Mouse (Mus musculus) hindbrain, postnatal 0 days (tissue): ENCODE results near the gene Adcy10. TPM values are rescaled to one million over a fixed set of nuclear protein-coding genes. Genes with fewer than 3 reads are reported as not detected.

Experiments used
- ATAC-seq: fragments of 200-750 bp; cut with Nextera tagmentation; 2 replicates; pipeline ENCODE4 v1.8.0; 2017; ENCODE audit warnings: mild to moderate bottlenecking, moderate TSS enrichment, moderate library complexity
- DNase-seq: peaks from one replicate; pipeline ENCODE4 v3.0.0-alpha.2; 2015; ENCODE audit warnings: low spot score
- H3K27ac ChIP-seq: fragments of 300-500 bp; sonication (generic); 2 replicates; pipeline ENCODE4 v1.5.1; 2014; ENCODE audit warnings: mild to moderate bottlenecking
- H3K27me3 ChIP-seq: fragments of 300-500 bp; sonication (generic); 2 replicates; pipeline ENCODE4 v1.6.1; 2014; ENCODE audit warnings: low read length, mixed read lengths; ENCODE audit not compliant: insufficient read depth
- H3K36me3 ChIP-seq: fragments of 300-500 bp; sonication (generic); 2 replicates; pipeline ENCODE4 v1.6.1; 2014; ENCODE audit warnings: low read length, mixed read lengths; ENCODE audit not compliant: insufficient read depth
- H3K4me1 ChIP-seq: fragments of 300-500 bp; sonication (generic); 2 replicates; pipeline ENCODE4 v1.6.1; 2014; ENCODE audit warnings: antibody characterized with exemption, low read length, mixed read lengths; ENCODE audit not compliant: insufficient read depth
- H3K4me2 ChIP-seq: fragments of 300-500 bp; sonication (generic); 2 replicates; pipeline ENCODE4 v1.6.1; 2014; ENCODE audit warnings: low read depth, mild to moderate bottlenecking, low read length, moderate library complexity, mixed read lengths
- H3K4me3 ChIP-seq: fragments of 300-500 bp; sonication (generic); 2 replicates; pipeline ENCODE4 v1.5.1; 2014; ENCODE audit warnings: low read length
- H3K9ac ChIP-seq: fragments of 300-500 bp; sonication (generic); replicated peaks from 2 replicates; pipeline ENCODE4 v1.6.1; 2014; ENCODE audit warnings: mild to moderate bottlenecking, low read length, moderate library complexity, mixed read lengths
- H3K9me3 ChIP-seq: fragments of 300-500 bp; sonication (generic); 2 replicates; pipeline ENCODE4 v1.6.1; 2016; ENCODE audit warnings: low read length, mixed read lengths
- CTCF ChIP-seq: IDR thresholded peaks from 2 replicates; pipeline ENCODE4 v1.5.1; 2016; ENCODE audit warnings: antibody characterized with exemption, control low read depth, low read depth
- WGBS: fragments of 180-500 bp; shearing (Covaris S2); extraction: QIAGEN DNeasy Blood & Tissue Kit; methylation state at CpG from one replicate; pipeline ENCODE4 v1.1.7; 2014; 5-methylcytosine and 5-hydroxymethylcytosine counted together
- polyA plus RNA-seq: library from polyadenylated mRNA; unstranded; fragments of >200 nt; fragmentation: Nextera tagmentation; extraction: Ambion mirVana; gene quantifications from 2 replicates; pipeline ENCODE4 v1.2.1, GENCODE M21; 2015
- total RNA-seq: library from RNA; depleted of rRNA; stranded (reverse); fragments of >200 nt; gene quantifications from 2 replicates; pipeline ENCODE4 v1.2.3, GENCODE M21; 2014

The Adcy10 gene
- total and polyA plus RNA-seq, 2 experiments from 2014 or later: 0.06 to 0.78 TPM

DNA sequence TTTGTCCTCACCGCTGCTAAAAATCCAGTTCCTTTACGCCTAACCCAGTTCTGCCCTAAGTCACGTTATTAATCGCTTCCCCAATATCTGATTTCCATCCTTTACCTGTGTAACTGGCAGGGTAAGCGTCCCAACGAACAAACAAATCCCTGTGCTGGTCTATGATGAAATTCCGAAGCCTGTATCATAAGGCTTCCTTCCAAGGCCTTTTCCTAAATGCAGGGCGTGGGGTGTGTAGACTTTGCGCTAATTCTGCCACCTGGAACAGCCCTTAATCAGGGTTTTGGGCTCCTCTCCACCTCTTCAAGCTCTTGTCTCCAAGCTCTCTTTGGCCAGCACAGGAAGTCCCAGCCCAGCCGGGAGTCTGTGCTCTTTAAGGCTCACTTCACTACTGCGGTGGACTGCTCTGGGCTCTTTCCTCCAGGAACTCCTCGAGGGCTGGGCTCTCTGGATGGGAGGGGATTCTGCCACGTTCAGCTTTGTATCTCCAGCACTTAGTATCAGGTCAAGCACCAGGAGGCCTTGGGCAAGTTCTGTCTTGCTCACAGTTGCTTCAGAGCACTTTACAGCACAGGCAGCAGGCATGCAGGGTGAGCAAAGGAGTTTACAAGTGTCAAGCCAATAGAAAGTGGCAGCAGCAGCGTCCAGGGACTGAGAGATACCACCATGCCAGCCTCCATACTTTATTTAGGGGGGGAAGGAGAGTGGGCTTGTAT, 100.6 kb downstream of the Adcy10 start:
- ATAC-seq: no peak
- Histone ChIP-seq H3K36me3 (no peaks in the 10 kb centered on the region), H3K9me3 (no peaks in the 10 kb centered on the region), H3K4me1 (no peaks in the 10 kb centered on the region), H3K27ac (no peak overlapping the region), H3K4me3 (no peak overlapping the region), H3K27me3 (no peaks in the 10 kb centered on the region), H3K9ac (no peak overlapping the region), H3K4me2 (no peak overlapping the region)
- WGBS: 71% methylated on average over 14 of the region's 14 CpGs
- no peak for TF ChIP-seq CTCF
- DNase-seq: no peak

DNA sequence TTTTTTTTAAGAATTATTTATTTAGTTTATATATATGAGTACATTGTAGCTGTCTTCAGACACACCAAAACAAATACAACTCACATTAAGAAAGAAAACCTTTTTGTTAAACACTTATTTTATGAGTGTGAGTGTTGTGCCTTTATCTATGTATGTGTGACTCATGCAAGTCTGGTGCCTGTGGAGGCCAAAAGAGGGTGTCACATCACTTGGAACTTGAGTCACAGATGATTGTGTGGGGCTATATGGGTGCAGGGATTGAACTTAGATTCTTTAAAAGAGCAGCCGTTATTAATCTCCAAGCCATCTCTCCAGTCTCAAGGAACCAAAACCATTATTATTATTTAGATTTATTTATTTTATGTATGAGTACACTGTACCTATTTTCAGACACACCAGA, 101.4 kb downstream of the Adcy10 start:
- Histone ChIP-seq H3K4me2 (no peak overlapping the region), H3K4me3 (no peak overlapping the region), H3K36me3 (no peaks in the 10 kb centered on the region), H3K27me3 (no peaks in the 10 kb centered on the region), H3K9ac (no peak overlapping the region), H3K4me1 (no peaks in the 10 kb centered on the region), H3K9me3 (no peaks in the 10 kb centered on the region), H3K27ac (no peak overlapping the region)
- WGBS: 88% methylated on average over 1 of the region's 1 CpGs
- DNase-seq (no peak), ATAC-seq (no peak)
- no peak for TF ChIP-seq CTCF

DNA sequence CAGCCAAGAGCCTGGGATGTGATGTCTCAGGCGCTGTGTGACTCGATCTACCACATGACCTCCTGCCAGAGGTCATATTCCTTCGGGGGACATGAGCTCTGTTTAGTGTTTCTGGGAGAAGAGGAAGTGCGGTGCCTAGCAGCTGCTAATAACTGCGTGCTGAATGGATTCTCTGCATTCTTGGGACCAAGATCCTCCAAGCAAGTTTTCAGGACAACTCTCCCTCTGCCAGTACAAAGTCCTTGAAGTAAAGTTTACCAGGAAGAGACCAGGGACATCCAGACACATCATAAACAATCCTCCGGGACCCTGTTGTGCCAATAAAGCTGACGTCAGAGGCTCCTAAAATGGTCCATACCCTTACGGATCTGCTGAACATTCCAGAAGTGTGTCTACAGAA, 102.9 kb downstream of the Adcy10 start:
- WGBS: 68% methylated on average over 8 of the region's 8 CpGs

DNA sequence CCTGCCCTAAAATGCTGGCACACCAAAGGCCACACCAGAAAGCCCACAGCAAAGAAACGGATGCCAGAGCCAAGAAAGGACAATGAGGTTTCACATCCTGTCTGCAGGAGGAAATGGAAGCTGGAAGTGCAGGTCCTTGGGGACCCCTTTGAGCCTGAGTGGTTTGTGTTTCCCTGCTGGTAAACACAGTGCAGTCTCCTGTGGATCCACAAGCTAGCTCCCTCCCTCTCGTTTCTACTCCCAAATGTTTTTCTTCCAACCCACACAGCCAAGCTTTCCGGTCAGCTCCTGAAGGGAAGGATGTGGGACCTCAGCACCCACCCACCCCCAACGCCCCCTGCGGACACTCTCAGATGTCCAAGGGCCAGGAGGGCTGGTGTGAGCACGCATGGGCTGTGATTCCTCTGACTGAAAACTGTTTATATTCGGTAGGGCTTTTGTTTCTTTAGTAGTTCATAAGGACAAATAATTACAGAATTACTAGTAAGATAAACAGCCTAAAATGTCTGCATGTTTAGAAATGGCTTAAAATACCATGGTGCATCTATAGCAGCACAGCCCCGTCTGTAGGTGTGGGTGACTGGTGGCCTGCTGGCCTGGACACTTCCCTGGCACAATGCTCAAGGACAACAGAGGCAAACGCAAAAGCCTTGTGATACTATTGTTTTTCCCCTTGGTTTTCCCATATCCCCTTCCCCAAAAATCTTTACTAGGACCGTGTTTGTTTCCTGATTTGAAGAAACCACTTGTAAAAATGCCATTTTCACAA, 104.5 kb downstream of the Adcy10 start:
- H3K9ac ChIP-seq: no peak overlapping the region
- peak; percentile 59 for DNase-seq
- no peaks in the 10 kb centered on the region for H3K9me3 ChIP-seq
- H3K36me3 ChIP-seq: peaks cover 13% of the 10 kb centered on the region
- no peak for TF ChIP-seq CTCF
- no peak overlapping the region for H3K4me2 ChIP-seq
- no peaks in the 10 kb centered on the region for H3K27me3 ChIP-seq
- no peaks in the 10 kb centered on the region for H3K4me1 ChIP-seq
- no peak overlapping the region for H3K4me3 ChIP-seq
- WGBS: 54% methylated on average over 10 of the region's 10 CpGs
- ATAC-seq: peak; percentile 72
- H3K27ac ChIP-seq: peak overlapping the region; percentile 17

More for the DNA sequence above, 102.9 kb downstream of the Adcy10 start:
- no peak for ATAC-seq
- Histone ChIP-seq H3K9me3 (no peaks in the 10 kb centered on the region), H3K9ac (no peak overlapping the region), H3K4me2 (no peak overlapping the region), H3K4me3 (no peak overlapping the region), H3K4me1 (no peaks in the 10 kb centered on the region), H3K27me3 (no peaks in the 10 kb centered on the region), H3K36me3 (peaks cover 4% of the 10 kb centered on the region; the same call in 1 of the 2 replicates), H3K27ac (peak overlapping the region; percentile 15; the same call in 1 of the 2 replicates)
- TF ChIP-seq CTCF: no peak
- DNase-seq: no peak

- Histone ChIP-seq H3K27ac (no peak overlapping the region), H3K36me3 (peaks cover 21% of the 10 kb centered on the region), H3K9ac (no peak overlapping the region), H3K4me2 (no peak overlapping the region), H3K27me3 (no peaks in the 10 kb centered on the region), H3K4me3 (no peak overlapping the region), H3K4me1 (no peaks in the 10 kb centered on the region), H3K9me3 (no peaks in the 10 kb centered on the region)
- DNase-seq (no peak), ATAC-seq (no peak)
- no peak for TF ChIP-seq CTCF
- WGBS: 72% methylated on average over 8 of the region's 8 CpGs
These were observed 105.8 kb downstream of the Adcy10 start for GRCm38 (mm10) chr1:165590760-165591159.

- Histone ChIP-seq H3K27ac (no peak overlapping the region), H3K9ac (no peak overlapping the region), H3K4me3 (no peak overlapping the region), H3K4me2 (no peak overlapping the region), H3K9me3 (no peaks in the 10 kb centered on the region), H3K27me3 (no peaks in the 10 kb centered on the region), H3K36me3 (peaks cover 24% of the 10 kb centered on the region), H3K4me1 (no peaks in the 10 kb centered on the region)
- DNase-seq: no peak
- no peak for ATAC-seq
- no peak for TF ChIP-seq CTCF
- WGBS: 92% methylated on average over 14 of the region's 14 CpGs
These were observed 107.5 kb downstream of the Adcy10 start for GRCm38 (mm10) chr1:165592295-165593082.
